Mouse (Mus musculus) heart, postnatal 4 days (tissue): Measurements from ENCODE around the gene Olfr552. TPM values are rescaled to one million over a fixed set of nuclear protein-coding genes. Genes with fewer than 3 reads are reported as not detected.
"Not testable (repeated sequence)": the region's sequence is repeated elsewhere in the genome, so short reads cannot be mapped to it uniquely, and the experiment has no call there.

ENCODE experiments used
- DNase-seq: peaks from one replicate; pipeline ENCODE4 v3.0.0; 2021
- total RNA-seq, 2 experiments: library from RNA; stranded (reverse); gene quantifications; 2 replicates each; pipeline ENCODE4 v1.2.3; 2021

The Olfr552 gene
- total RNA-seq: under 1 TPM in 1 of 2 experiments, not detected in 1; 0.07 TPM

- no peak for DNase-seq
Observed at GRCm38 (mm10) chr7:102597378-102598031, at the start of gene Olfr552. Gene Olfr552 (plus strand): TSS chr7:102597770.

- DNase-seq: no peak
Observed at GRCm38 (mm10) chr7:102549570-102549969, 48.0 kb upstream of the Olfr552 start, which contains the start of gene Olfr549. Gene Olfr549 (plus strand): TSS chr7:102549870.

GRCm38 (mm10) chr7:102553279-102553678, 44.3 kb upstream of the Olfr552 start:
- no peak for DNase-seq

GRCm38 (mm10) chr7:102564999-102565997, 32.3 kb upstream of the Olfr552 start, which contains the start of gene Trim21:
Gene Trim21 (minus strand): TSS chr7:102565486.
- peak; percentile 84 for DNase-seq

GRCm38 (mm10) chr7:102566219-102566618, 31.4 kb upstream of the Olfr552 start:
- DNase-seq: no peak

GRCm38 (mm10) chr7:102571142-102571541, 26.4 kb upstream of the Olfr552 start, which contains the start of gene Olfr550:
Gene Olfr550 (plus strand): TSS chr7:102571442.
- DNase-seq: no peak

- DNase-seq: no peak
Observed at GRCm38 (mm10) chr7:102573174-102573830, 24.3 kb upstream of the Olfr552 start.

- DNase-seq: no peak
Observed at GRCm38 (mm10) chr7:102575998-102576397, 21.6 kb upstream of the Olfr552 start.

GRCm38 (mm10) chr7:102591786-102592185, 5.8 kb upstream of the Olfr552 start, which contains the start of gene Olfr551:
Gene Olfr551 (minus strand): TSS chr7:102591886.
- DNase-seq: no peak

- no peak for DNase-seq
Observed at GRCm38 (mm10) chr7:102618118-102618517, 20.5 kb downstream of the Olfr552 start, which contains the start of gene Olfr553. Gene Olfr553 (minus strand): TSS chr7:102618218.

- peak; percentile 30 for DNase-seq
Observed at GRCm38 (mm10) chr7:102619608-102620007, 22.0 kb downstream of the Olfr552 start.

GRCm38 (mm10) chr7:102620368-102620767, 22.8 kb downstream of the Olfr552 start:
- not testable (repeated sequence) for DNase-seq

GRCm38 (mm10) chr7:102636665-102637064, 39.1 kb downstream of the Olfr552 start:
- DNase-seq: peak; percentile 52

- DNase-seq: no peak
Observed at GRCm38 (mm10) chr7:102638132-102638531, 40.6 kb downstream of the Olfr552 start, which contains the start of gene Olfr554. Gene Olfr554 (plus strand): TSS chr7:102638432.

GRCm38 (mm10) chr7:102644945-102645344, 47.4 kb downstream of the Olfr552 start:
- not testable (repeated sequence) for DNase-seq

Other genes with a start within 250 kb of the Olfr552 start
- 100 to 1,000 TPM; 101 to 103 TPM for gene Rrm1, start 156.1 kb upstream of the Olfr552 start, total RNA-seq
- not detected for gene Olfr543, start 116.1 kb upstream of the Olfr552 start, total RNA-seq
- not detected for gene Olfr544, start 109.5 kb upstream of the Olfr552 start, total RNA-seq
- gene Olfr545, start 98.2 kb upstream of the Olfr552 start, total RNA-seq: not detected
- gene Olfr547, start 63.0 kb upstream of the Olfr552 start, total RNA-seq: not detected
- not detected for gene Olfr548-ps1, start 56.9 kb upstream of the Olfr552 start, total RNA-seq
- gene Olfr549, start 47.9 kb upstream of the Olfr552 start, total RNA-seq: not detected
- gene Trim21, start 32.3 kb upstream of the Olfr552 start, total RNA-seq: 1 to 10 TPM; 4.4 to 4.9 TPM
- not detected for gene Olfr550, start 26.3 kb upstream of the Olfr552 start, total RNA-seq
- gene Olfr551, start 5.9 kb upstream of the Olfr552 start, total RNA-seq: not detected
- gene Olfr553, start 20.4 kb downstream of the Olfr552 start, total RNA-seq: not detected
- not detected for gene Olfr554, start 40.7 kb downstream of the Olfr552 start, total RNA-seq
- gene Olfr555, start 61.1 kb downstream of the Olfr552 start, total RNA-seq: not detected
- gene Olfr556, start 67.1 kb downstream of the Olfr552 start, total RNA-seq: not detected
- 1 to 10 TPM; 8.3 to 9.6 TPM for gene Trim68, start 89.6 kb downstream of the Olfr552 start, total RNA-seq
- not detected for gene Olfr557, start 98.1 kb downstream of the Olfr552 start, total RNA-seq
- gene Olfr558, start 104.4 kb downstream of the Olfr552 start, total RNA-seq: 1 to 10 TPM; 2.9 to 3.1 TPM
- gene Olfr33, start 121.3 kb downstream of the Olfr552 start, total RNA-seq: not detected
- gene Olfr559, start 129.7 kb downstream of the Olfr552 start, total RNA-seq: not detected
- gene Olfr560, start 161.6 kb downstream of the Olfr552 start, total RNA-seq: under 1 TPM; 0.19 to 0.23 TPM
- 1 to 10 TPM; 1.1 to 1.4 TPM for gene Olfr78, start 161.7 kb downstream of the Olfr552 start, total RNA-seq
- gene Olfr561, start 173.5 kb downstream of the Olfr552 start, total RNA-seq: not detected
- not detected for gene Olfr564, start 205.7 kb downstream of the Olfr552 start, total RNA-seq